Mouse (Mus musculus) thymus, adult 2 months (tissue): ENCODE results near the gene Cbx6. TPM values are rescaled to one million over a fixed set of nuclear protein-coding genes. Genes with fewer than 3 reads are reported as not detected.

Experiments
- DNase-seq: peaks from one replicate; pipeline ENCODE4 v3.0.0; 2021
- H3K27ac ChIP-seq: fragments of 200-500 bp; 2 replicates; pipeline ENCODE4 v1.5.1; 2012; ENCODE audit warnings: low read length, control low read depth; ENCODE audit not compliant: control insufficient read depth, insufficient read depth
- H3K27me3 ChIP-seq: fragments of 200-500 bp; 2 replicates; pipeline ENCODE4 v1.6.1; 2012; ENCODE audit warnings: mild to moderate bottlenecking, low read length, moderate library complexity, mixed read lengths; ENCODE audit not compliant: control insufficient read depth, insufficient read depth
- H3K36me3 ChIP-seq: fragments of 200-500 bp; 2 replicates; pipeline ENCODE4 v1.6.1; 2012; ENCODE audit warnings: mild to moderate bottlenecking, low read length, moderate library complexity; ENCODE audit not compliant: control insufficient read depth, insufficient read depth
- H3K4me1 ChIP-seq: fragments of 200-500 bp; replicated peaks from 2 replicates; pipeline ENCODE4 v1.6.1; 2012; ENCODE audit warnings: low read length; ENCODE audit not compliant: control insufficient read depth, insufficient read depth
- H3K4me3 ChIP-seq: fragments of 200-500 bp; 2 replicates; pipeline ENCODE4 v1.5.1; 2012; ENCODE audit warnings: mild to moderate bottlenecking, low read length, control low read depth, moderate library complexity; ENCODE audit not compliant: control insufficient read depth, insufficient read depth
- CTCF ChIP-seq: fragments of 200-500 bp; IDR thresholded peaks from 2 replicates; pipeline ENCODE4 v1.5.1; 2012; ENCODE audit warnings: mild to moderate bottlenecking, control low read depth, low read length, moderate library complexity, borderline replicate concordance; ENCODE audit not compliant: control insufficient read depth, poor library complexity, insufficient read depth; ENCODE audit errors: extremely low read depth
- POLR2A ChIP-seq: fragments of 200-500 bp; IDR thresholded peaks from 2 replicates; pipeline ENCODE4 v1.6.1; 2012; ENCODE audit warnings: mild to moderate bottlenecking, low read length, control low read depth, moderate library complexity; ENCODE audit not compliant: control insufficient read depth, poor library complexity, insufficient read depth; ENCODE audit errors: extremely low read depth
- WGBS: fragments of 180-500 bp; shearing (Covaris S2); methylation state at CpG from one replicate; pipeline ENCODE4 v1.1.7; 2018; 5-methylcytosine and 5-hydroxymethylcytosine counted together
- polyA plus RNA-seq: library from polyadenylated mRNA; depleted of rRNA; stranded (reverse); fragments of >200 nt; gene quantifications from 2 replicates; pipeline ENCODE4 v1.2.3, GENCODE M21; 2012

Gene Cbx6
- polyA plus RNA-seq, 1 experiment, result 136 TPM

DNA sequence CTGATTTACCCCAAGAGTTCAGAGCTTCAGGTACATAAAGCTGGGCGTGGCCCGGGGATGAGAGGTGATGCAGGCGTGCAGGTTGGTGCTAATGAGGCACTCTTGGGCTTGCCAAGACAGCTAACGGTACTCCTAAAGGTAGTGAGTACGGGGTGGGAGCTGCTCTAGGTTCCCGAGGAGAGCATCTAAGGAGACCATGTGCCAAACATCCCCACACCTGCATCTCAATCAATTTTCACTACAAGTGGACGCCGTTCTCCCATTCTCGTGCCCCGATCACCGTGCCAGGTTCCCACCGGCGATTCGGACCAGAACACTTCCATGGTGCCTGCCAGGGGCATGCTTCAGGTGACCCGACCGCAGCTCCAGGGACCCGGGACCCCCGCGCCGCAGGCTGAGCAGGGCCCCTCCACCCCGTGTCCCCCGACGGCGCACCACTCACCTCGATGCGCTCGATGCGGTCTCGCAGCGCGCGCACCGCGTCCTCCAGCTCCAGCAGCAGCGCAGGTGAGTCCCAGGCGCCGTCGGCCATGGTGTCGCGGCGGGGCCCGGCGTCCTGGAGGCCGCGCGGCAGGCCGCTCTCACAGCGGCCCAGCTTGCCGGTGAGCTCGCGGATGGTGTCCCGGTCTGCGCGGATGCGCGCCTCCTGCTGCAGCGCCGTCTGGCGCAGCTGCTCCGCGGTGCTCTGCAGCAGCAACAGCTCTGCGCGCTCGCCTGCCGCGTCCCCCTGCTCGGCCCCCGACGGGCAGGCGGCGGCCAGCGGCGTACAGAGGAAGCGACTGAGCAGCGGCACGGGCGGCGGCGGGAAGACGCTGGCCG lies 30.7 kb downstream of the Cbx6 start:
- TF ChIP-seq POLR2A, result no peak
- Histone ChIP-seq H3K36me3 (no peaks in the 10 kb centered on the region), H3K27me3 (peaks cover 23% of the 10 kb centered on the region), H3K4me1 (peaks cover 8% of the 10 kb centered on the region; the same call in 1 of the 2 replicates), H3K4me3 (peak overlapping the region; percentile 3), H3K27ac (no peak overlapping the region)
- 7% methylated on average over 81 of the region's 81 CpGs for whole genome bisulfite sequencing
- no peak for DNase-seq

DNA sequence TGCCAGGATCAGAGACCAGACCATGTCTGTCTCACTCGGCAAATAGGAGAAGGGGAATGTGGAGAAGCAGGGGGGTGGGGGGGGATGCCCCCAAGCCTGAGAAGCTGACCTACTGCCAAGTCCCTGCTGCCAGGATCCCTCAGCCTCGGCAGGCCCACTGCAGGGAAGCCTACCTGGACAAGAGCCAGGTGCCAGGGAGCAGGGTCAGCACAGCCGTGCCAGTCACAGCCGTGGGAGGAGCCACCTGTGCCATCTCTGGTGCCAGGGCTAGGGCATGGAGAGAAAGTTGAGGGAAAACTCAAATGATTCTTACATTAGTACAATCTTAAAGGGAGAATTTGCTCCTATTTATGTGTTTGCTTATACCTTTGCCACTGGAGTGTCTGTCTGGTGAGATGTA lies 32.2 kb downstream of the Cbx6 start:
- Histone ChIP-seq H3K4me3 (no peak overlapping the region), H3K27me3 (peaks cover 23% of the 10 kb centered on the region), H3K4me1 (peaks cover 8% of the 10 kb centered on the region; the same call in 1 of the 2 replicates), H3K27ac (no peak overlapping the region), H3K36me3 (no peaks in the 10 kb centered on the region)
- TF ChIP-seq POLR2A (no peak), CTCF (no peak)
- no peak for DNase-seq
- 67% methylated on average over 4 of the region's 4 CpGs for WGBS

DNA sequence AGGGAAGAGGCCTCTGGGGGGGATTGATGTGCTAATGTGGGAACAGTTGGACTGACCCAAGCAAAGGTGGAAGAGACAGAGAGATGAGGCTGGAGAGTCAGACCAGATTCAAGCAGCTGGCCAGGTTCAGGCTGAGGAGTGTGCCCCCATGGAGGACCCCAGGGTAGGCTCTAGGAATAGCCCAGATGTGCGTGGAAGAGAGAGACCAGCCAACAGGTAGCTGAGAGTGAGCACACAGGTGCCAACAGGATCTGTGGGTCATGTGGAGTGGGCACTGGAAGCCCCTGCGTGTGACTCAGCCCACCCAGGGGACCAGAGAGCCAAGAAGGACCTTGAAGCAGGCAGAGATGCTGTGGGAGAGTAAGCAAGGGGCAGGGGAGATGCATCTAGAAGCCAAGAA lies 32.8 kb downstream of the Cbx6 start:
- no peak overlapping the region for H3K27ac ChIP-seq
- TF ChIP-seq POLR2A (no peak), CTCF (no peak)
- DNase-seq, result no peak
- WGBS, result 82% methylated on average over 2 of the region's 2 CpGs
- H3K36me3 ChIP-seq, result no peaks in the 10 kb centered on the region
- H3K4me1 ChIP-seq, result peaks cover 8% of the 10 kb centered on the region; the same call in 1 of the 2 replicates
- H3K27me3 ChIP-seq, result peaks cover 23% of the 10 kb centered on the region
- no peak overlapping the region for H3K4me3 ChIP-seq

DNA sequence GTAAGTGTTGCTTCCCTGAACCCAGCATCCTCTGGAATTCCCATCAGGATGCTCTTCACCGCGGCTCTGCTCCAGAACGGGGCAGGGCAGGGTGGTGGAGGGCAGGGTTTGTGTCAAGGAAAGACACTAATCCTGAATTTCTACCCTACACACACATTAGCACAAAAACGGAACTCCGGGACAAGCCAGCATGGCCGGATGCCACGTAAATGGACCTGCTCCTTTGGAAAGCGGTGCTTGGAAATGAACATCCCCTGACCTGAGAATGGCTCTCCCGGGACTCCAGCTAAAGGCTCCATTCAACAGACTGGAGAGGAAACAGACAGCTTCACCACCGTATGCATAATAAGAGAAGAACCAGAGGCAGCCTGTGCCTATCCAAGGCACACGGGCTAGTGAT lies 33.8 kb downstream of the Cbx6 start:
- DNase-seq, result no peak
- no peaks in the 10 kb centered on the region for H3K36me3 ChIP-seq
- peaks cover 17% of the 10 kb centered on the region for H3K27me3 ChIP-seq
- WGBS, result 79% methylated on average over 11 of the region's 11 CpGs
- H3K4me1 ChIP-seq, result peaks cover 8% of the 10 kb centered on the region; the same call in 1 of the 2 replicates
- no peak overlapping the region for H3K4me3 ChIP-seq
- TF ChIP-seq CTCF, result no peak
- H3K27ac ChIP-seq, result no peak overlapping the region

DNA sequence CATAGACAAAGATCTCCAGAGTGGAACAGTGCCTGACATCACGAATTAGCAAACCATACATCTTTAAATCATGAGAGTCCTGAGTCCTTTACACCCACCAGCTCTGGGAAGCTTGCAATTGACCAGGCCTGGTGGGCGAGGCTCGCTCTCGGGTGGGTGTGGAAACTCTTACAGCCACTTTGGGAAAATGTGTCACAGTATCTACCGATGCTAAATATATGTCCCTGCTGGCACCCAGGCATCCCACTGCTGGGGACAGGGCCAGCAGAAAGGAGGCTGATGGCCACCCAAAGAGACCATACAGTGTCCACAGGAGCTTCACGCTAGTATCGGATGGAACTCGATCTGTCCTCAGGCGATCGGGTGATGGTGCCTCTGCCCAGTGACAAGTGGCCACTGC lies 35.9 kb downstream of the Cbx6 start:
- Histone ChIP-seq H3K27ac (no peak overlapping the region), H3K36me3 (no peaks in the 10 kb centered on the region), H3K4me1 (no peaks in the 10 kb centered on the region), H3K27me3 (peaks cover 4% of the 10 kb centered on the region; the same call in 1 of the 2 replicates), H3K4me3 (no peak overlapping the region)
- TF ChIP-seq POLR2A (no peak), CTCF (no peak)
- WGBS, result 91% methylated on average over 10 of the region's 10 CpGs
- no peak for DNase-seq

DNA sequence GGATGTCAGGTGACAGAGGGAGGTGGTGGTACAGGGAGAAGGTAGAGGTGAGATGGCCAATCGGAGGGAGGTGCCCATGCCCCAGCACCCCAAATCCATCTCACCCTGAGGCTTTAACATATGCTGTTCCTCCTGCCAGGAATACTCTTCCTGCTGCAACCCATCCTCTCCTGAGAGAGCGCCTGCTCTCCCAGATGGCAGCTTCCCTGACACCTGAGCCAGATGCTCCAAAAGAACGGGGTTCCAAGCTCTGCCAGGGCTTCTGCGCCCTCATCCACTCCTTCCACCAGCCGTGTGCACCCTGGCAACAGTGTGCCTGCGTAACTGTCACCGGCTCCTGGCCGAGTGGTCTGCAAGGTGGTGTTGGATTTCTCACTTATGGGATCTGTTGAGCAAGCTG lies 36.8 kb downstream of the Cbx6 start:
- TF ChIP-seq POLR2A (no peak), CTCF (no peak)
- Histone ChIP-seq H3K27me3 (no peaks in the 10 kb centered on the region; the same call in 1 of the 2 replicates), H3K4me1 (no peaks in the 10 kb centered on the region), H3K4me3 (no peak overlapping the region), H3K36me3 (no peaks in the 10 kb centered on the region), H3K27ac (no peak overlapping the region)
- WGBS, result 93% methylated on average over 8 of the region's 8 CpGs
- no peak for DNase-seq

DNA sequence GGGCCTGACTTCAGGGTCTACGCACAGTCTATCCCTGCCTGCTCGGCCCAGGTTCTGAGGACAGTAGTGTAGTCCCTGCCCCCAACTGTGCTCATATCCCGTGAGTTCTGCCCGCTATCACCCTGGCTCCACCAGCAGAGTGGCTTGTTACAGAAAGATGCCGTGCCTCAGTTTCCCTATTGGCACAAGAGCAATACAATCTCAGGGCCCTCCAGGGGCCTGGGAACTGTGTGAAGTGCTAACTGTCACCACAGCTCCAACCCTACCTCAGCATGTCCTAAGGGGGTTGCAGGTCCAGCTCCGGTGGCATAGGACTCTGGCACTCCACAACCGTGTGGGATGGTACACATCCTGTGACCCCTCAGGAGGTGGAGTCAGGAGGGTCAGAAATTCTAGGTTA lies 37.4 kb downstream of the Cbx6 start:
- H3K36me3 ChIP-seq, result no peaks in the 10 kb centered on the region
- no peak for DNase-seq
- TF ChIP-seq POLR2A (no peak), CTCF (no peak)
- H3K27ac ChIP-seq, result no peak overlapping the region
- no peaks in the 10 kb centered on the region; the same call in 1 of the 2 replicates for H3K27me3 ChIP-seq
- no peaks in the 10 kb centered on the region for H3K4me1 ChIP-seq
- 89% methylated on average over 7 of the region's 7 CpGs for WGBS
- no peak overlapping the region for H3K4me3 ChIP-seq

DNA sequence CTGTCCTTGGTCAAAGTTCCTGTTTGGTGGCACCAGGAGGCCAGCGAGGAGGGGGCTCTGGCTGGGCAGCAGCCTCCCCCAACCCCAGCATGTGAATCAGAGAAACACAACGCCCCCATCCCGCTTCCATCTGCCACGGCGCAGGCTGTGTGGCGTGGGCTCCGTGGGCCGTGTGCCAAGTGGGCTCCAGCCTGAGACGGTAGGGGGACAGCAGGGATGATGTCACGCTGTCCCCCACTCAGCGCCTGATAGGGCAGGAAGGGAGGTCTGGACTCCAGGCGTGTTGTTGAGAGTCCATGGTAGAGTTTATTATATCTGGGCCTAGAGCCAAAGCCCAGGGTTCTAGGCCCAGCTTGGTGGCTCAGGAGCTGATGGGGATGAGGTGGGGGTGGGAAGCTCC lies 38.2 kb downstream of the Cbx6 start:
- 91% methylated on average over 12 of the region's 12 CpGs for WGBS

More for the DNA sequence above, 38.2 kb downstream of the Cbx6 start:
- TF ChIP-seq CTCF, result no peak
- no peak for TF ChIP-seq POLR2A
- Histone ChIP-seq H3K27me3 (no peaks in the 10 kb centered on the region), H3K27ac (no peak overlapping the region), H3K4me1 (no peaks in the 10 kb centered on the region), H3K36me3 (no peaks in the 10 kb centered on the region), H3K4me3 (no peak overlapping the region)
- no peak for DNase-seq
